Comparison of ENCODE assay signal across 9 mouse cellular contexts in the genomic region with DNA sequence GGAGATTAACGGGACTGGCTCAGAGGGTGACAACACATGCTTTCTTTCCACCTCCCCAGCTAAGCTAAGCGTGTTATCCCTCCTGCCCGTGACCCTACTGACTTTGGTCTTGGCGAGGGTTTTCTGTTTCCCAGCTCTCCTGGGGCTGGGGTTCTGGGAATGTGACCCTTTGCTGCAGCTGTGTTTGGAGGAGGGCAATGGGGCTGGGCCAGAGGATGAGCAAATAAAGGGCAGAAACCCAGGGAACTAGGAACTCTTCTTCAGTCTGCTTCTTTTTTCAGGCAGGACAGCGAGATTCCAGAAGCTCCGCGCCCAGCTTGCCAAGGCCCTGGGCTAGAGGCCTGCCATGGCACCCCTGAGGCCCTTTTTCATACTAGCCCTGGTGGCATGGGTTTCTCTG. TPM values are rescaled to one million over a fixed set of nuclear protein-coding genes. Genes with fewer than 3 reads are reported as not detected.
DNase-seq lines count a peak whose midpoint lies in the region; ATAC-seq and TF ChIP-seq lines count a peak whose summit lies in the region.
"Had no signal": no experiment of that assay in that cellular context is flagged by ENCODE, and none has a peak within 500 bp of the region (broad histone marks: within the 10 kb centered on the region; RNA-seq: fewer than 3 reads in every experiment).

Gene Vtn, plus strand, starts transcription at position 88 of the 400 bp plus-strand sequence.

- no peaks in the 10 kb centered on the region for H3K4me1 ChIP-seq in kidney, adult 2 months (ENCODE audit: control insufficient read depth, insufficient read depth, low read length)
- H3K4me1 ChIP-seq in midbrain, embryonic 15.5 days: peaks cover 36% of the 10 kb centered on the region

- H3K9me3 ChIP-seq in midbrain, embryonic 15.5 days: no peaks in the 10 kb centered on the region

- no peak for TF ChIP-seq CTCF in kidney, adult 2 months (conservative IDR thresholded peaks at IDR 0.05; ENCODE audit: insufficient read depth, insufficient read length, low read depth, low read length)
- no peak for TF ChIP-seq CTCF in brain, embryonic 14.5 days (IDR thresholded peaks at IDR 0.05; ENCODE audit: borderline replicate concordance, extremely low read depth, insufficient read depth, insufficient read length)

- peak within 1 kb of the TSS; percentile 87 for H3K9ac ChIP-seq in midbrain, embryonic 15.5 days

- H3K27ac ChIP-seq in kidney, adult 2 months (ENCODE audit: insufficient read depth, low read depth, low read length): no peak within 1 kb of the TSS
- H3K27ac ChIP-seq in midbrain, embryonic 15.5 days: peak within 1 kb of the TSS; percentile 93

- peak within 1 kb of the TSS; percentile 24; the same call in 1 of the 2 replicates for H3K4me3 ChIP-seq in kidney, adult 2 months (ENCODE audit: insufficient read depth, low read depth, low read length)
- H3K4me3 ChIP-seq in midbrain, embryonic 15.5 days: peak within 1 kb of the TSS; percentile 70

- 58% methylated on average over 7 of the region's 7 CpGs for WGBS in kidney, adult 2 months
- 46% methylated on average over 7 of the region's 7 CpGs for WGBS in midbrain, embryonic 15.5 days

- H3K27me3 ChIP-seq in kidney, adult 2 months (replicated peaks; ENCODE audit: control insufficient read depth, insufficient read depth, low read length): no peaks in the 10 kb centered on the region; the same call in 1 of the 2 replicates
- H3K27me3 ChIP-seq in midbrain, embryonic 15.5 days (replicated peaks): peaks cover 6% of the 10 kb centered on the region; the same call in 1 of the 2 replicates

- no peak for ATAC-seq in midbrain, embryonic 15.5 days (replicated peaks)
- ATAC-seq: Patski had no signal

- H3K4me2 ChIP-seq in midbrain, embryonic 15.5 days: peak within 1 kb of the TSS; percentile 74

- no peaks in the 10 kb centered on the region for H3K36me3 ChIP-seq in kidney, adult 2 months (ENCODE audit: control insufficient read depth, insufficient read depth, low read length)
- no peaks in the 10 kb centered on the region for H3K36me3 ChIP-seq in midbrain, embryonic 15.5 days (replicated peaks)

- no peak for TF ChIP-seq POLR2A in kidney, adult 2 months (IDR thresholded peaks at IDR 0.05; ENCODE audit: low read depth, low read length)
- TF ChIP-seq POLR2A in brain, embryonic 14.5 days (IDR thresholded peaks at IDR 0.05; ENCODE audit: borderline replicate concordance, extremely low read depth, insufficient read depth, insufficient read length, poor library complexity, severe bottlenecking): no peak

- no peak for DNase-seq in kidney, adult 2 months
- DNase-seq in kidney, adult 11 months: no peak
- DNase-seq in brain, embryonic 14.5 days (ENCODE audit: low read depth): no peak
- no peak for DNase-seq in gonadal fat pad, adult 2 months (ENCODE audit: low read depth)
- DNase-seq in layer of hippocampus, postnatal 14 days (ENCODE audit: low spot score in 2 of 2): no peak
- DNase-seq in urinary bladder, postnatal 4 days (ENCODE audit: low spot score in 2 of 2): no peak
- no peak for DNase-seq in thymus, postnatal 25 days

RNA-seq across cellular contexts. Expression of gene Vtn, which starts in this region (rescaled TPM):
- polyA plus RNA-seq in kidney, adult 2 months (2012; rRNA removed): 3.3 and 3.6 TPM in 2 replicates
- polyA plus RNA-seq in brain, embryonic 14.5 days (2012; rRNA removed): 68.0 and 125 TPM in 2 replicates
- polyA plus RNA-seq in gonadal fat pad, adult 2 months (2012; rRNA removed): 17.1 and 23.1 TPM in 2 replicates
- 10 to 100 TPM; 65.7 to 71.5 TPM for total RNA-seq in layer of hippocampus, postnatal 14 days (2021)
- polyA plus RNA-seq in midbrain, embryonic 15.5 days (2015; fragmentation: Nextera tagmentation; extraction: Ambion mirVana): 137 and 184 TPM in 2 replicates
- polyA plus RNA-seq: Patski had no signal
